Mouse (Mus musculus): Measurements from ENCODE around the gene Arsg.

Arsg gene

GRCm38 (mm10) chr11:109584843-109585713 is 111.9 kb downstream of the Arsg start:
- DNase-seq (ENCODE audit: low read depth): peak; percentile 87

- peak; percentile 33 for DNase-seq (ENCODE audit: low read depth)
Observed at GRCm38 (mm10) chr11:109586424-109586823, 113.2 kb downstream of the Arsg start.

- DNase-seq (ENCODE audit: low read depth): peak; percentile 89
Observed at GRCm38 (mm10) chr11:109587019-109587418, 113.8 kb downstream of the Arsg start.

- DNase-seq (ENCODE audit: low read depth): peak; percentile 93
Observed at GRCm38 (mm10) chr11:109587638-109588374, 114.6 kb downstream of the Arsg start.

GRCm38 (mm10) chr11:109590012-109590411 is 116.8 kb downstream of the Arsg start:
- no peak for DNase-seq (ENCODE audit: low read depth)

GRCm38 (mm10) chr11:109591511-109591910 is 118.3 kb downstream of the Arsg start:
- no peak for DNase-seq (ENCODE audit: low read depth)

- peak; percentile 62 for DNase-seq (ENCODE audit: low read depth)
Observed at GRCm38 (mm10) chr11:109593200-109593981, 120.2 kb downstream of the Arsg start.

GRCm38 (mm10) chr11:109594761-109595160 is 121.6 kb downstream of the Arsg start:
- no peak for DNase-seq (ENCODE audit: low read depth)

- no peak for DNase-seq (ENCODE audit: low read depth)
Observed at GRCm38 (mm10) chr11:109598778-109599570, 125.8 kb downstream of the Arsg start.

- no peak for DNase-seq (ENCODE audit: low read depth)
Observed at GRCm38 (mm10) chr11:109607600-109607999, 134.4 kb downstream of the Arsg start.

GRCm38 (mm10) chr11:109608976-109609625 is 135.9 kb downstream of the Arsg start:
- no peak for DNase-seq (ENCODE audit: low read depth)

- DNase-seq (ENCODE audit: low read depth): peak; percentile 39
Observed at GRCm38 (mm10) chr11:109610046-109610794, 137.0 kb downstream of the Arsg start.

- no peak for DNase-seq (ENCODE audit: low read depth)
Observed at GRCm38 (mm10) chr11:109610795-109611302, 137.7 kb downstream of the Arsg start.

GRCm38 (mm10) chr11:109611303-109612149 is 138.4 kb downstream of the Arsg start, which contains the start of gene Wipi1:
Gene Wipi1, minus strand, starts transcription at chr11:109611967.
- peak; percentile 100 for DNase-seq (ENCODE audit: low read depth)

GRCm38 (mm10) chr11:109612871-109613529 is 139.8 kb downstream of the Arsg start:
- DNase-seq (ENCODE audit: low read depth): no peak

GRCm38 (mm10) chr11:109615286-109615685 is 142.1 kb downstream of the Arsg start:
- DNase-seq (ENCODE audit: low read depth): peak; percentile 35

- DNase-seq (ENCODE audit: low read depth): peak; percentile 71
Observed at GRCm38 (mm10) chr11:109616352-109616751, 143.2 kb downstream of the Arsg start.

GRCm38 (mm10) chr11:109616766-109617165 is 143.6 kb downstream of the Arsg start:
- peak; percentile 56 for DNase-seq (ENCODE audit: low read depth)
